ENCODE assay signal across 18 mouse cellular contexts in genomic region chr7:143834972-143835371, GRCm38 (mm10). TPM values are rescaled to one million over a fixed set of nuclear protein-coding genes. Genes with fewer than 3 reads are reported as not detected.
DNase-seq lines count a peak whose midpoint lies in the region; ATAC-seq lines count a peak whose summit lies in the region.
"Had no signal": no experiment of that assay in that cellular context is flagged by ENCODE, and none has a peak within 500 bp of the region (broad histone marks: within the 10 kb centered on the region; RNA-seq: fewer than 3 reads in every experiment).

No protein-coding gene starts in this region.

- H3K27me3 ChIP-seq in embryonic facial prominence, embryonic 13.5 days = no peaks in the 10 kb centered on the region
- H3K27me3 ChIP-seq in embryonic facial prominence, embryonic 10.5 days (replicated peaks; ENCODE audit: low read depth, poor library complexity, severe bottlenecking) = no peaks in the 10 kb centered on the region
- no peaks in the 10 kb centered on the region for H3K27me3 ChIP-seq in neural tube, embryonic 12.5 days (replicated peaks)
- no peaks in the 10 kb centered on the region for H3K27me3 ChIP-seq in embryonic facial prominence, embryonic 15.5 days
- H3K27me3 ChIP-seq in stomach, embryonic 15.5 days (replicated peaks) = no peaks in the 10 kb centered on the region
- H3K27me3 ChIP-seq: limb, embryonic 15.5 days had no signal

- no peak for DNase-seq in embryonic facial prominence, embryonic 10.5 days (ENCODE audit: low spot score)
- no peak for DNase-seq in neural tube, embryonic 10.5 days (ENCODE audit: extremely low spot score, low spot score)
- no peak for DNase-seq in Muller cell, postnatal 12 days (ENCODE audit: inconsistent ontology term)
- no peak for DNase-seq in urinary bladder, postnatal 36 days (ENCODE audit: low spot score in 2 of 2)
- DNase-seq: cerebellum, adult 18-20 months; gastrocnemius, postnatal 10 days; heart, postnatal 4 days; kidney, adult 9 months; lung, adult 2 months; right cerebral cortex, postnatal 4 days had no signal

- no peaks in the 10 kb centered on the region for H3K9me3 ChIP-seq in embryonic facial prominence, embryonic 13.5 days
- no peaks in the 10 kb centered on the region for H3K9me3 ChIP-seq in embryonic facial prominence, embryonic 10.5 days
- H3K9me3 ChIP-seq in neural tube, embryonic 12.5 days = no peaks in the 10 kb centered on the region
- no peaks in the 10 kb centered on the region for H3K9me3 ChIP-seq in embryonic facial prominence, embryonic 15.5 days (replicated peaks)
- H3K9me3 ChIP-seq in stomach, embryonic 15.5 days = no peaks in the 10 kb centered on the region
- H3K9me3 ChIP-seq: limb, embryonic 15.5 days had no signal

- peaks cover 31% of the 10 kb centered on the region for H3K36me3 ChIP-seq in embryonic facial prominence, embryonic 13.5 days
- peaks cover 71% of the 10 kb centered on the region for H3K36me3 ChIP-seq in embryonic facial prominence, embryonic 10.5 days (replicated peaks)
- peaks cover 40% of the 10 kb centered on the region for H3K36me3 ChIP-seq in neural tube, embryonic 12.5 days
- H3K36me3 ChIP-seq in embryonic facial prominence, embryonic 15.5 days = peaks cover 31% of the 10 kb centered on the region
- H3K36me3 ChIP-seq in stomach, embryonic 15.5 days = peaks cover 12% of the 10 kb centered on the region

- peaks cover 38% of the 10 kb centered on the region for H3K4me1 ChIP-seq in embryonic facial prominence, embryonic 13.5 days
- peaks cover 27% of the 10 kb centered on the region for H3K4me1 ChIP-seq in embryonic facial prominence, embryonic 10.5 days
- peaks cover 29% of the 10 kb centered on the region for H3K4me1 ChIP-seq in neural tube, embryonic 12.5 days
- peaks cover 30% of the 10 kb centered on the region for H3K4me1 ChIP-seq in embryonic facial prominence, embryonic 15.5 days
- H3K4me1 ChIP-seq in stomach, embryonic 15.5 days = peaks cover 19% of the 10 kb centered on the region

- ATAC-seq in embryonic facial prominence, embryonic 13.5 days (ENCODE audit: insufficient number of reproducible peaks, insufficient read depth, low FRiP score, low TSS enrichment, low read depth) = no peak
- ATAC-seq in neural tube, embryonic 12.5 days (ENCODE audit: low FRiP score, low read depth) = no peak
- no peak for ATAC-seq in embryonic facial prominence, embryonic 15.5 days (ENCODE audit: insufficient number of reproducible peaks, low FRiP score, low TSS enrichment, low read depth)
- peak; percentile 19; the same call in 1 of the 2 replicates for ATAC-seq in stomach, embryonic 15.5 days (ENCODE audit: insufficient read depth, low FRiP score, low read depth)
- ATAC-seq: forebrain, embryonic 16.5 days had no signal

- 72% methylated on average over 3 of the region's 3 CpGs for WGBS in embryonic facial prominence, embryonic 13.5 days
- 83% methylated on average over 3 of the region's 3 CpGs for WGBS in embryonic facial prominence, embryonic 10.5 days
- 87% methylated on average over 3 of the region's 3 CpGs for WGBS in neural tube, embryonic 12.5 days
- 50% methylated on average over 3 of the region's 3 CpGs for WGBS in embryonic facial prominence, embryonic 15.5 days
- 40% methylated on average over 3 of the region's 3 CpGs for WGBS in stomach, embryonic 15.5 days

- no peak overlapping the region for H3K4me2 ChIP-seq in embryonic facial prominence, embryonic 13.5 days
- no peak overlapping the region for H3K4me2 ChIP-seq in neural tube, embryonic 12.5 days (replicated peaks)
- no peak overlapping the region for H3K4me2 ChIP-seq in embryonic facial prominence, embryonic 15.5 days (replicated peaks)
- no peak overlapping the region for H3K4me2 ChIP-seq in stomach, embryonic 15.5 days
- H3K4me2 ChIP-seq: heart, embryonic 11.5 days; limb, embryonic 15.5 days had no signal

- H3K27ac ChIP-seq in embryonic facial prominence, embryonic 13.5 days = no peak overlapping the region
- no peak overlapping the region for H3K27ac ChIP-seq in embryonic facial prominence, embryonic 10.5 days (replicated peaks)
- no peak overlapping the region for H3K27ac ChIP-seq in neural tube, embryonic 12.5 days
- H3K27ac ChIP-seq in embryonic facial prominence, embryonic 15.5 days (replicated peaks) = peak overlapping the region; percentile 49; the same call in 1 of the 2 replicates
- peak overlapping the region; percentile 52; the same call in 1 of the 2 replicates for H3K27ac ChIP-seq in stomach, embryonic 15.5 days
- H3K27ac ChIP-seq: limb, embryonic 15.5 days had no signal

- no peak overlapping the region for H3K4me3 ChIP-seq in embryonic facial prominence, embryonic 13.5 days
- H3K4me3 ChIP-seq in embryonic facial prominence, embryonic 10.5 days = no peak overlapping the region
- H3K4me3 ChIP-seq in neural tube, embryonic 12.5 days = no peak overlapping the region
- H3K4me3 ChIP-seq in embryonic facial prominence, embryonic 15.5 days (replicated peaks) = no peak overlapping the region
- no peak overlapping the region for H3K4me3 ChIP-seq in stomach, embryonic 15.5 days (replicated peaks)
- H3K4me3 ChIP-seq: limb, embryonic 15.5 days had no signal

- H3K9ac ChIP-seq in embryonic facial prominence, embryonic 13.5 days = peak overlapping the region; percentile 12; the same call in 1 of the 2 replicates
- 0 out of 2 replicates have a peak overlapping the region, but pooled peaks have one; percentile 17 for H3K9ac ChIP-seq in neural tube, embryonic 12.5 days
- no peak overlapping the region for H3K9ac ChIP-seq in embryonic facial prominence, embryonic 15.5 days
- H3K9ac ChIP-seq in stomach, embryonic 15.5 days = no peak overlapping the region
- H3K9ac ChIP-seq: limb, embryonic 15.5 days had no signal

RNA-seq across cellular contexts. Expression of gene Dhcr7, which starts 12.0 kb away (rescaled TPM):
- polyA plus RNA-seq in embryonic facial prominence, embryonic 13.5 days (2015; fragmentation: Nextera tagmentation; extraction: Ambion mirVana) = 39.6 and 41.5 TPM in 2 replicates
- 68.3 and 79.2 TPM in 2 replicates for polyA plus RNA-seq in embryonic facial prominence, embryonic 10.5 days (2016; fragmentation: Nextera tagmentation; extraction: Ambion mirVana)
- polyA plus RNA-seq in neural tube, embryonic 12.5 days (2016; fragmentation: Nextera tagmentation; extraction: Ambion mirVana) = 49.2 and 53.6 TPM in 2 replicates
- polyA plus RNA-seq in embryonic facial prominence, embryonic 15.5 days (2015; fragmentation: Nextera tagmentation; extraction: Ambion mirVana) = 39.3 and 47.7 TPM in 2 replicates
- polyA plus RNA-seq in stomach, embryonic 15.5 days (2015; fragmentation: Nextera tagmentation; extraction: Ambion mirVana) = 49.9 and 51.1 TPM in 2 replicates

RNA-seq across cellular contexts. Expression of gene Nadsyn1, which starts 12.3 kb away (rescaled TPM):
- 5.8 and 7.1 TPM in 2 replicates for polyA plus RNA-seq in embryonic facial prominence, embryonic 13.5 days (2015; fragmentation: Nextera tagmentation; extraction: Ambion mirVana)
- 7.7 and 10.0 TPM in 2 replicates for polyA plus RNA-seq in embryonic facial prominence, embryonic 10.5 days (2016; fragmentation: Nextera tagmentation; extraction: Ambion mirVana)
- polyA plus RNA-seq in neural tube, embryonic 12.5 days (2016; fragmentation: Nextera tagmentation; extraction: Ambion mirVana) = 7.3 and 11.4 TPM in 2 replicates
- polyA plus RNA-seq in embryonic facial prominence, embryonic 15.5 days (2015; fragmentation: Nextera tagmentation; extraction: Ambion mirVana) = 8.0 and 8.3 TPM in 2 replicates
- polyA plus RNA-seq in stomach, embryonic 15.5 days (2015; fragmentation: Nextera tagmentation; extraction: Ambion mirVana) = 9.8 and 12.3 TPM in 2 replicates

RNA-seq across cellular contexts. Expression of gene Gm498, which starts 31.7 kb away (rescaled TPM):
- not detected in 2 replicates for polyA plus RNA-seq in embryonic facial prominence, embryonic 13.5 days (2015; fragmentation: Nextera tagmentation; extraction: Ambion mirVana)
- polyA plus RNA-seq in embryonic facial prominence, embryonic 10.5 days (2016; fragmentation: Nextera tagmentation; extraction: Ambion mirVana) = not detected in 2 replicates
- polyA plus RNA-seq in neural tube, embryonic 12.5 days (2016; fragmentation: Nextera tagmentation; extraction: Ambion mirVana) = not detected in 2 replicates
- polyA plus RNA-seq in embryonic facial prominence, embryonic 15.5 days (2015; fragmentation: Nextera tagmentation; extraction: Ambion mirVana) = not detected in 2 replicates
- polyA plus RNA-seq in stomach, embryonic 15.5 days (2015; fragmentation: Nextera tagmentation; extraction: Ambion mirVana) = not detected in 2 replicates
- polyA plus RNA-seq: brain, embryonic 14.5 days; forebrain, embryonic 16.5 days; heart, embryonic 11.5 days; limb, embryonic 15.5 days; lung, adult 2 months had no signal

RNA-seq across cellular contexts. Expression of gene Mrgpre, which starts 50.7 kb away (rescaled TPM):
- 0.86 and 1.4 TPM in 2 replicates for polyA plus RNA-seq in embryonic facial prominence, embryonic 13.5 days (2015; fragmentation: Nextera tagmentation; extraction: Ambion mirVana)
- polyA plus RNA-seq in embryonic facial prominence, embryonic 10.5 days (2016; fragmentation: Nextera tagmentation; extraction: Ambion mirVana) = 1.8 TPM in 2 replicates
- polyA plus RNA-seq in neural tube, embryonic 12.5 days (2016; fragmentation: Nextera tagmentation; extraction: Ambion mirVana) = 2.6 and 4.2 TPM in 2 replicates
- polyA plus RNA-seq in embryonic facial prominence, embryonic 15.5 days (2015; fragmentation: Nextera tagmentation; extraction: Ambion mirVana) = 1.9 and 2.5 TPM in 2 replicates
- polyA plus RNA-seq in stomach, embryonic 15.5 days (2015; fragmentation: Nextera tagmentation; extraction: Ambion mirVana) = 0.90 and 1.6 TPM in 2 replicates

Comparison
In these comparisons a context has a peak if more than half of its experiments do, and no peak if none do; other contexts are left out.
1. H3K27ac ChIP-seq: peak in embryonic facial prominence, embryonic 15.5 days (single experiment) and stomach, embryonic 15.5 days (single experiment); none in embryonic facial prominence, embryonic 13.5 days (single experiment), embryonic facial prominence, embryonic 10.5 days (single experiment) and neural tube, embryonic 12.5 days (single experiment).
2. H3K9ac ChIP-seq: peak in embryonic facial prominence, embryonic 13.5 days (single experiment) and neural tube, embryonic 12.5 days (single experiment); none in embryonic facial prominence, embryonic 15.5 days (single experiment) and stomach, embryonic 15.5 days (single experiment).